Mouse (Mus musculus) lung, adult 10 weeks (tissue): ENCODE data around the gene Rictor. TPM values are rescaled to one million over a fixed set of nuclear protein-coding genes. Genes with fewer than 3 reads are reported as not detected.

ENCODE experiments used
- polyA plus RNA-seq: library from polyadenylated mRNA; stranded (reverse); fragments of 350-450 nt; fragmentation: Illumina TruSeq; extraction: RNeasy Lipid Tissue Mini Kit (QIAGEN cat#74804); gene quantifications from one replicate; pipeline ENCODE4 v1.2.3, GENCODE M21; 2014; ENCODE audit warnings: low read depth, low replicate concordance; ENCODE audit not compliant: insufficient read depth

Rictor gene
- 4.0 TPM for polyA plus RNA-seq

GRCm38 (mm10) chr15:6707936-6708525 is at the start of gene Rictor:
Gene Rictor, plus strand, starts transcription at chr15:6708379.

Other genes starting within 250 kb of the Rictor start
- 9.2 TPM for gene Fyb, start 185.5 kb upstream of the Rictor start, polyA plus RNA-seq
- 10.1 TPM for gene Osmr, start 166.6 kb downstream of the Rictor start, polyA plus RNA-seq